Mouse (Mus musculus) heart, embryonic 10.5 days (tissue): ENCODE data around the gene Gm266. TPM values are rescaled to one million over a fixed set of nuclear protein-coding genes. Genes with fewer than 3 reads are reported as not detected.

Experiments used
- DNase-seq: peaks from one replicate; pipeline ENCODE4 v3.0.0-alpha.2; 2017; ENCODE audit warnings: low spot score
- H3K27ac ChIP-seq: fragments of 300-500 bp; sonication (generic); 2 replicates; pipeline ENCODE4 v1.5.1; 2016; ENCODE audit warnings: mild to moderate bottlenecking
- H3K27me3 ChIP-seq: fragments of 300-500 bp; sonication (generic); 2 replicates; pipeline ENCODE4 v1.6.1; 2016; ENCODE audit warnings: mild to moderate bottlenecking; ENCODE audit not compliant: poor library complexity, insufficient read depth, severe bottlenecking
- H3K36me3 ChIP-seq: fragments of 300-500 bp; sonication (generic); 2 replicates; pipeline ENCODE4 v1.6.1; 2016; ENCODE audit warnings: mild to moderate bottlenecking, moderate library complexity
- H3K4me1 ChIP-seq: fragments of 300-500 bp; sonication (generic); 2 replicates; pipeline ENCODE4 v1.6.1; 2016; ENCODE audit warnings: mild to moderate bottlenecking
- H3K4me3 ChIP-seq: fragments of 300-500 bp; sonication (generic); 2 replicates; pipeline ENCODE4 v1.5.1; 2016; ENCODE audit warnings: mild to moderate bottlenecking, moderate library complexity
- H3K9me3 ChIP-seq: fragments of 300-500 bp; sonication (generic); 2 replicates; pipeline ENCODE4 v1.6.1; 2016; ENCODE audit warnings: mild to moderate bottlenecking, moderate library complexity
- WGBS: fragments of 180-500 bp; shearing (Covaris S2); methylation state at CpG from one replicate; pipeline ENCODE4 v1.1.7; 2016; 5-methylcytosine and 5-hydroxymethylcytosine counted together
- polyA plus RNA-seq: library from polyadenylated mRNA; unstranded; fragments of >200 nt; fragmentation: Nextera tagmentation; extraction: Ambion mirVana; gene quantifications from 2 replicates; pipeline ENCODE4 v1.2.1, GENCODE M21; 2016

Gene Gm266
- polyA plus RNA-seq, 1 experiment from 2014 or later, result 15.2 TPM

GRCm38 (mm10) chr12:111447350-111447749 lies 38.3 kb downstream of the Gm266 start:
- 28% methylated on average over 9 of the region's 9 CpGs for WGBS
- Histone ChIP-seq H3K9me3 (no peaks in the 10 kb centered on the region), H3K27ac (peak overlapping the region; percentile 52; the same call in 1 of the 2 replicates), H3K4me3 (peak overlapping the region; percentile 25; the same call in 1 of the 2 replicates), H3K27me3 (peaks cover 99% of the 10 kb centered on the region), H3K36me3 (peaks cover 11% of the 10 kb centered on the region), H3K4me1 (peaks cover 76% of the 10 kb centered on the region)
- no peak for DNase-seq

GRCm38 (mm10) chr12:111446745-111447144 lies 38.9 kb downstream of the Gm266 start:
- Histone ChIP-seq H3K27me3 (peaks cover 100% of the 10 kb centered on the region), H3K36me3 (peaks cover 11% of the 10 kb centered on the region), H3K27ac (no peak overlapping the region; the same call in 1 of the 2 replicates), H3K9me3 (no peaks in the 10 kb centered on the region), H3K4me1 (peaks cover 82% of the 10 kb centered on the region), H3K4me3 (peak overlapping the region; percentile 0; the same call in 1 of the 2 replicates)
- 32% methylated on average over 5 of the region's 5 CpGs for WGBS
- DNase-seq, result no peak

- WGBS, result 10% methylated on average over 27 of the region's 27 CpGs
- peaks cover 100% of the 10 kb centered on the region for H3K27me3 ChIP-seq
- peak overlapping the region; percentile 51 for H3K4me3 ChIP-seq
- H3K36me3 ChIP-seq, result peaks cover 5% of the 10 kb centered on the region; the same call in 1 of the 2 replicates
- DNase-seq, result no peak
- peak overlapping the region; percentile 71; the same call in 1 of the 2 replicates for H3K27ac ChIP-seq
- H3K9me3 ChIP-seq, result no peaks in the 10 kb centered on the region
- peaks cover 84% of the 10 kb centered on the region for H3K4me1 ChIP-seq
These were observed 39.6 kb downstream of the Gm266 start for GRCm38 (mm10) chr12:111445890-111446613.

- Histone ChIP-seq H3K4me3 (peak overlapping the region; percentile 51), H3K27ac (peak overlapping the region; percentile 71; the same call in 1 of the 2 replicates), H3K27me3 (peaks cover 99% of the 10 kb centered on the region), H3K9me3 (no peaks in the 10 kb centered on the region), H3K36me3 (no peaks in the 10 kb centered on the region; the same call in 1 of the 2 replicates), H3K4me1 (peaks cover 76% of the 10 kb centered on the region)
- DNase-seq, result no peak
- 3% methylated on average over 52 of the region's 52 CpGs for WGBS
These were observed 40.3 kb downstream of the Gm266 start for GRCm38 (mm10) chr12:111445161-111445889.

GRCm38 (mm10) chr12:111443921-111444831 lies 41.4 kb downstream of the Gm266 start:
- peaks cover 92% of the 10 kb centered on the region for H3K27me3 ChIP-seq
- no peaks in the 10 kb centered on the region for H3K9me3 ChIP-seq
- DNase-seq, result no peak
- 32% methylated on average over 10 of the region's 10 CpGs for WGBS
- no peaks in the 10 kb centered on the region; the same call in 1 of the 2 replicates for H3K36me3 ChIP-seq
- H3K27ac ChIP-seq, result no peak overlapping the region
- peak overlapping the region; percentile 63 for H3K4me3 ChIP-seq
- peaks cover 65% of the 10 kb centered on the region for H3K4me1 ChIP-seq

- 14% methylated on average over 15 of the region's 15 CpGs for WGBS
- peaks cover 56% of the 10 kb centered on the region for H3K4me1 ChIP-seq
- no peaks in the 10 kb centered on the region for H3K9me3 ChIP-seq
- H3K36me3 ChIP-seq, result no peaks in the 10 kb centered on the region; the same call in 1 of the 2 replicates
- H3K27me3 ChIP-seq, result peaks cover 88% of the 10 kb centered on the region
- H3K27ac ChIP-seq, result no peak overlapping the region
- no peak for DNase-seq
- H3K4me3 ChIP-seq, result peak overlapping the region; percentile 63
These were observed 42.4 kb downstream of the Gm266 start for GRCm38 (mm10) chr12:111443011-111443870.

GRCm38 (mm10) chr12:111442309-111443010 lies 43.2 kb downstream of the Gm266 start, which contains the start of gene Tnfaip2:
Tnfaip2 (plus strand) TSS chr12:111442469.
- under 1% methylated on average over 48 of the region's 48 CpGs for WGBS
- Histone ChIP-seq H3K4me1 (peaks cover 52% of the 10 kb centered on the region), H3K27ac (peak within 1 kb of the TSS; percentile 79; the same call in 1 of the 2 replicates), H3K9me3 (no peaks in the 10 kb centered on the region), H3K36me3 (no peaks in the 10 kb centered on the region; the same call in 1 of the 2 replicates), H3K27me3 (peaks cover 88% of the 10 kb centered on the region), H3K4me3 (peak within 1 kb of the TSS; percentile 63)
- peak; percentile 90 for DNase-seq

- peaks cover 52% of the 10 kb centered on the region for H3K4me1 ChIP-seq
- WGBS, result 64% methylated on average over 3 of the region's 3 CpGs
- DNase-seq, result no peak
- H3K36me3 ChIP-seq, result no peaks in the 10 kb centered on the region
- peaks cover 88% of the 10 kb centered on the region for H3K27me3 ChIP-seq
- no peak overlapping the region for H3K27ac ChIP-seq
- H3K4me3 ChIP-seq, result peak overlapping the region; percentile 63; the same call in 1 of the 2 replicates
- no peaks in the 10 kb centered on the region for H3K9me3 ChIP-seq
These were observed 44.1 kb downstream of the Gm266 start for GRCm38 (mm10) chr12:111441523-111441922.

GRCm38 (mm10) chr12:111440701-111441373 lies 44.8 kb downstream of the Gm266 start:
- no peak for DNase-seq
- Histone ChIP-seq H3K36me3 (no peaks in the 10 kb centered on the region), H3K4me1 (peaks cover 49% of the 10 kb centered on the region), H3K4me3 (no peak overlapping the region), H3K9me3 (no peaks in the 10 kb centered on the region), H3K27ac (no peak overlapping the region), H3K27me3 (peaks cover 87% of the 10 kb centered on the region)
- WGBS, result 88% methylated on average over 9 of the region's 9 CpGs

- no peak overlapping the region for H3K27ac ChIP-seq
- no peak overlapping the region for H3K4me3 ChIP-seq
- H3K27me3 ChIP-seq, result peaks cover 80% of the 10 kb centered on the region
- no peak for DNase-seq
- peaks cover 58% of the 10 kb centered on the region for H3K4me1 ChIP-seq
- WGBS, result 81% methylated on average over 6 of the region's 6 CpGs
- H3K9me3 ChIP-seq, result no peaks in the 10 kb centered on the region
- H3K36me3 ChIP-seq, result no peaks in the 10 kb centered on the region
These were observed 46.8 kb downstream of the Gm266 start for GRCm38 (mm10) chr12:111438850-111439249.
